Mouse (Mus musculus) intestine, embryonic 16.5 days (tissue): ENCODE data around the gene Fgfr2. TPM values are rescaled to one million over a fixed set of nuclear protein-coding genes. Genes with fewer than 3 reads are reported as not detected.

Source experiments
- ATAC-seq: fragments of 200-750 bp; cut with Nextera tagmentation; 2 replicates; pipeline ENCODE4 v1.8.0; 2017; ENCODE audit warnings: moderate TSS enrichment, moderate library complexity
- H3K27ac ChIP-seq: fragments of 300-500 bp; sonication (generic); 2 replicates; pipeline ENCODE4 v1.5.1; 2014; ENCODE audit warnings: mild to moderate bottlenecking, low read length
- H3K27me3 ChIP-seq: fragments of 300-500 bp; sonication (generic); replicated peaks from 2 replicates; pipeline ENCODE4 v1.6.1; 2014; ENCODE audit warnings: low read length, control low read depth, mixed read lengths; ENCODE audit not compliant: control insufficient read depth, insufficient read depth
- H3K36me3 ChIP-seq: fragments of 300-500 bp; sonication (generic); 2 replicates; pipeline ENCODE4 v1.6.1; 2014; ENCODE audit warnings: low read length, control low read depth; ENCODE audit not compliant: control insufficient read depth, insufficient read depth
- H3K4me1 ChIP-seq: fragments of 300-500 bp; sonication (generic); 2 replicates; pipeline ENCODE4 v1.6.1; 2014; ENCODE audit warnings: low read length, control low read depth, mixed read lengths; ENCODE audit not compliant: control insufficient read depth, insufficient read depth
- H3K4me2 ChIP-seq: fragments of 300-500 bp; sonication (generic); 2 replicates; pipeline ENCODE4 v1.6.1; 2014; ENCODE audit warnings: low read depth, low read length, control low read depth
- H3K4me3 ChIP-seq: fragments of 300-500 bp; sonication (generic); 2 replicates; pipeline ENCODE4 v1.5.1; 2014; ENCODE audit warnings: mild to moderate bottlenecking, low read length
- H3K9ac ChIP-seq: fragments of 300-500 bp; sonication (generic); 2 replicates; pipeline ENCODE4 v1.6.1; 2014; ENCODE audit warnings: low read depth, low read length
- H3K9me3 ChIP-seq: fragments of 300-500 bp; sonication (generic); 2 replicates; pipeline ENCODE4 v1.6.1; 2016; ENCODE audit warnings: low read length, control low read depth; ENCODE audit not compliant: control insufficient read depth
- WGBS: fragments of 180-500 bp; shearing (Covaris S2); extraction: QIAGEN DNeasy Blood & Tissue Kit; methylation state at CpG from one replicate; pipeline ENCODE4 v1.1.7; 2014; 5-methylcytosine and 5-hydroxymethylcytosine counted together
- polyA plus RNA-seq: library from polyadenylated mRNA; unstranded; fragments of >200 nt; fragmentation: Nextera tagmentation; extraction: Ambion mirVana; gene quantifications from 2 replicates; pipeline ENCODE4 v1.2.1, GENCODE M21; 2015

Gene Fgfr2
- polyA plus RNA-seq, 1 experiment from 2014 or later: 47.3 TPM

GRCm38 (mm10) chr7:131628846-131629391 lies 1494.2 kb downstream of the Fgfr2 start:
- Histone ChIP-seq H3K4me2 (no peak overlapping the region), H3K9me3 (no peaks in the 10 kb centered on the region), H3K27ac (no peak overlapping the region), H3K4me1 (no peaks in the 10 kb centered on the region), H3K36me3 (no peaks in the 10 kb centered on the region), H3K4me3 (no peak overlapping the region), H3K27me3 (no peaks in the 10 kb centered on the region), H3K9ac (no peak overlapping the region)
- 80% methylated on average over 13 of the region's 13 CpGs for WGBS
- ATAC-seq: no peak

- Histone ChIP-seq H3K36me3 (no peaks in the 10 kb centered on the region), H3K4me1 (no peaks in the 10 kb centered on the region), H3K27ac (no peak overlapping the region), H3K9me3 (no peaks in the 10 kb centered on the region), H3K9ac (no peak overlapping the region), H3K27me3 (no peaks in the 10 kb centered on the region), H3K4me3 (no peak overlapping the region), H3K4me2 (no peak overlapping the region)
- WGBS: 86% methylated on average over 17 of the region's 17 CpGs
- ATAC-seq: no peak
These were observed 1494.8 kb downstream of the Fgfr2 start for GRCm38 (mm10) chr7:131628356-131628755.

DNA sequence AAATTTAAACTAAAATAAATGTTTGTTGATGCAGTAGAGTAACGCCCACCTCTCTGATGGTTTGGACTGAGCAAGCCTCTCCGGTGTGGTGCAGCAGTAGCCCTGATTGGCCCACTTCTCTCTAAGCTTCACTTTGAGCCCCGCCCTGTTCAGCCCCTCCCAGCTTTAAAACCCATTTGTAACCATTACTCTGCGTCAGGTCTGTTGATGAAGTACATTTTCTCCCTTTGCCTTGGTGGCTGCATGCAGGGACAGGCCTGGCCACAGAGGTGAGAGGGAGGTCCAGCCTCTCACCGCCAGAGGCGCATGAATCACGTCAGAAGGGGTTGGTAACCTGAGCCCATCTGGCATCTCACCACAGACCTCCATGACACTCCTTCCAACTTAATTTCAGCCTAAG lies 1513.5 kb downstream of the Fgfr2 start:
- ATAC-seq: no peak
- no peak overlapping the region for H3K4me3 ChIP-seq
- 25% methylated on average over 7 of the region's 7 CpGs for WGBS
- no peak overlapping the region for H3K4me2 ChIP-seq
- no peaks in the 10 kb centered on the region for H3K36me3 ChIP-seq
- H3K4me1 ChIP-seq: no peaks in the 10 kb centered on the region
- H3K9ac ChIP-seq: no peak overlapping the region
- no peak overlapping the region for H3K27ac ChIP-seq
- no peaks in the 10 kb centered on the region for H3K27me3 ChIP-seq
- no peaks in the 10 kb centered on the region for H3K9me3 ChIP-seq

GRCm38 (mm10) chr7:131608049-131608448 lies 1515.1 kb downstream of the Fgfr2 start:
- H3K27ac ChIP-seq: no peak overlapping the region
- no peaks in the 10 kb centered on the region for H3K4me1 ChIP-seq
- H3K4me3 ChIP-seq: no peak overlapping the region
- H3K4me2 ChIP-seq: no peak overlapping the region
- H3K9ac ChIP-seq: no peak overlapping the region
- H3K27me3 ChIP-seq: no peaks in the 10 kb centered on the region
- no peaks in the 10 kb centered on the region for H3K9me3 ChIP-seq
- H3K36me3 ChIP-seq: no peaks in the 10 kb centered on the region
- 91% methylated on average over 6 of the region's 6 CpGs for WGBS
- no peak for ATAC-seq

DNA sequence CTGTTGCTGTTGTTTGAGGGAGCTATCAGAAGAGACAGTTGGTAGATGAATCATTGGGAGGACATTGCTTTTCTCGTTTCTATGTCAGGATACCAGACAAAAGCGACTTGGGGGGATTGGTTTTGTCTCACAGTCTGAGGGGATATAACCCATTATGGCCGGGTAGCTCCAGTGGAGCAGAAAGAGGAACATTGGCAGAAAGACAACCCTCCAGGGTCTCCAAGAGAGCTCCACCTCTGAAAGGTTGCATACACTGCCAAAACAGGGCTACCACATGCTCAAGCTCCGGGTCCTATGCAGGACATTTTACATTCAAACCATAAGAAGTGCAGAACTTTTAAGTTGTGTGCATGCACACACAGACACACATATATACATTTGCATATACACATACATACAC lies 1517.7 kb downstream of the Fgfr2 start:
- ATAC-seq: no peak
- Histone ChIP-seq H3K4me1 (no peaks in the 10 kb centered on the region), H3K9ac (no peak overlapping the region), H3K27ac (no peak overlapping the region), H3K4me2 (no peak overlapping the region), H3K9me3 (no peaks in the 10 kb centered on the region), H3K4me3 (no peak overlapping the region), H3K27me3 (no peaks in the 10 kb centered on the region), H3K36me3 (no peaks in the 10 kb centered on the region)
- WGBS: 72% methylated on average over 4 of the region's 4 CpGs

GRCm38 (mm10) chr7:131604946-131605345 lies 1518.2 kb downstream of the Fgfr2 start:
- H3K4me1 ChIP-seq: no peaks in the 10 kb centered on the region
- H3K4me3 ChIP-seq: no peak overlapping the region
- no peaks in the 10 kb centered on the region for H3K27me3 ChIP-seq
- 86% methylated on average over 10 of the region's 10 CpGs for WGBS
- no peak overlapping the region for H3K9ac ChIP-seq
- H3K27ac ChIP-seq: no peak overlapping the region
- ATAC-seq: no peak
- no peak overlapping the region for H3K4me2 ChIP-seq
- no peaks in the 10 kb centered on the region for H3K36me3 ChIP-seq
- H3K9me3 ChIP-seq: no peaks in the 10 kb centered on the region

- Histone ChIP-seq H3K4me1 (no peaks in the 10 kb centered on the region), H3K4me3 (no peak overlapping the region), H3K4me2 (no peak overlapping the region), H3K27ac (no peak overlapping the region), H3K9me3 (no peaks in the 10 kb centered on the region), H3K36me3 (no peaks in the 10 kb centered on the region), H3K9ac (no peak overlapping the region), H3K27me3 (no peaks in the 10 kb centered on the region)
- ATAC-seq: no peak
- WGBS: 9% methylated on average over 9 of the region's 11 CpGs
These were observed 1520.0 kb downstream of the Fgfr2 start for GRCm38 (mm10) chr7:131603186-131603585.

GRCm38 (mm10) chr7:131602106-131602505 lies 1521.0 kb downstream of the Fgfr2 start:
- no peaks in the 10 kb centered on the region for H3K27me3 ChIP-seq
- no peaks in the 10 kb centered on the region for H3K36me3 ChIP-seq
- H3K27ac ChIP-seq: no peak overlapping the region
- no peak for ATAC-seq
- no peak overlapping the region for H3K4me3 ChIP-seq
- 76% methylated on average over 7 of the region's 7 CpGs for WGBS
- no peak overlapping the region for H3K9ac ChIP-seq
- H3K9me3 ChIP-seq: no peaks in the 10 kb centered on the region
- no peaks in the 10 kb centered on the region for H3K4me1 ChIP-seq
- H3K4me2 ChIP-seq: no peak overlapping the region

- no peak overlapping the region for H3K27ac ChIP-seq
- H3K4me1 ChIP-seq: no peaks in the 10 kb centered on the region
- no peak overlapping the region for H3K4me2 ChIP-seq
- WGBS: 5% methylated on average over 5 of the region's 5 CpGs
- H3K9me3 ChIP-seq: no peaks in the 10 kb centered on the region
- no peak for ATAC-seq
- no peak overlapping the region for H3K9ac ChIP-seq
- no peak overlapping the region for H3K4me3 ChIP-seq
- no peaks in the 10 kb centered on the region for H3K27me3 ChIP-seq
- no peaks in the 10 kb centered on the region for H3K36me3 ChIP-seq
These were observed 1524.7 kb downstream of the Fgfr2 start for GRCm38 (mm10) chr7:131598483-131598824.

GRCm38 (mm10) chr7:131597779-131598482 lies 1525.2 kb downstream of the Fgfr2 start:
- no peak overlapping the region for H3K4me3 ChIP-seq
- no peak overlapping the region for H3K4me2 ChIP-seq
- H3K36me3 ChIP-seq: no peaks in the 10 kb centered on the region
- no peak for ATAC-seq
- no peak overlapping the region for H3K27ac ChIP-seq
- H3K4me1 ChIP-seq: no peaks in the 10 kb centered on the region
- 22% methylated on average over 12 of the region's 12 CpGs for WGBS
- no peak overlapping the region for H3K9ac ChIP-seq
- H3K27me3 ChIP-seq: no peaks in the 10 kb centered on the region
- no peaks in the 10 kb centered on the region for H3K9me3 ChIP-seq
